Mouse (Mus musculus): ENCODE results near the gene Kdm2b.

DNA sequence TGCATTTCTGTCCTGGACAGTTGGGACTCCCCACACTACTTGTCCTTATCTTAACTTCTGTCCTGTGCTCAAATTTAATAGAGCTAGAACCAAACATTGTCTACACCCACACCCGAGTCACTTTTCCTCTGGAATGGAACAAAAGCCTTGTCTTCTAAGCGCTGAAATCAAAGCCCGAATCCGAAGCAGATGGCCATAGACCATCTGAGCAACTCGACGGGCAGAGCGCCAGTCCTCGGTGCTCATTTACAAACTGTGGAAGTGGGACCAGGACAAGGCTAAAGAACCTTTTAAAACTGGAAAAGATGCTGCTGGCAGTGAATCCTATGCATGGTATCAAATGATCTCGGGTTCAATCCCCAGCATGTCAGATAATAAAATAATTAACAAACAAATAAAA is 17.5 kb downstream of the Kdm2b start:
- TF ChIP-seq POLR2A (IDR thresholded peaks at IDR 0.05; ENCODE audit: borderline replicate concordance, control insufficient read depth, low read depth, low read length) (no peak), CTCF (IDR thresholded peaks at IDR 0.05; ENCODE audit: control insufficient read depth, insufficient read depth, low read length) (no peak)
